Mouse (Mus musculus) T-helper 17 cell (primary cell): Measurements from ENCODE around the gene Kcnj12.

Source experiments
- in situ Hi-C, 2 experiments: fragments of 300-600 bp; cut with MboI, MseI; formaldehyde crosslinking; loops; 1 replicate in 1 of 2; 2 replicates in 1 of 2; pipeline ENCODE4 v1.15.1; 2025; ENCODE audit warnings: high pct_unique_total_duplicates in 2 of 2

Gene Kcnj12

DNA sequence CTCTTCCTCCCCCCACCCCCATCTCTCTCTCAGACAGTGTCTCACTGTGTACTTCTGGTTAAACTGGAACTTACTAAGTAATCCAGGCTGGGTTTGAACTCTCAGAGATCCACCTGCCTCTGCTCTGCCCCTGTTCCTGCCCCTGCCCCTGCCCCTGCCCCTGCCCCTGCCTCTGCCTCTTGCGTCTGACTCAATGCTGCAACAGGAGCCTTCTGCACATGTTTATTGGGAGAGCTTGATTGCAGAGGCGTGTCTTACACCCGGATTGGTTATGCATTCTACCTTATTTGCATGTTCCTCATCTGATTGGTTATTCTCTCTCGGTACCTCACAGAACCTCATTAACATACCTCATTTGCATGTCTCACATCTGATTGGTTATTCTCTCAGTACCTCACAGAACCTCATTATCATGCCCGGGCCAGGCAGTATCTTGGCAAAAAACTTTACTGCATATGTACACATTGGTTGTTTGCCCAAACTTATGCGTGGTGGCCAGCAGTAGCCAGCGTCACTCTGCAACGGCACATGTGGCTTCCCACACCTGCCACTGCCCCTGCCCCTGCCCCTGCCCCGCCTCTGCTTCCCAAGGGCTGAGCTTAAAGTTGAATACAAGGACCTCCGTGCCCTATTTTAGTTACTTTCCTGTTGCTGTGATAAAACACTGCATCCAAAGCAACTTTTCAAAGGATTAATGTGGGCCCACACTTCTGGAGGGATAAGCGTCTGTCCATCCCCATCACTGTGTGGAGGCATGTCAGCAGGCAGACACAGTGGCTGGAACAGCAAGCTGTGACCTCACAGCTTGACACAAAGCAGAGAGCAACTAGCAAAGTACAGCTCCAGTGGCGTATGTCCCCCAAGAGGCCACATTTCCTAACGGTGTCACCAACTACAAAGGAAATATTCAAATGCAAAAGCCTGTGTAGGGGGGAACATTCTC is 80.3 kb downstream of the Kcnj12 start:
- in situ Hi-C loops, result no loop called here

DNA sequence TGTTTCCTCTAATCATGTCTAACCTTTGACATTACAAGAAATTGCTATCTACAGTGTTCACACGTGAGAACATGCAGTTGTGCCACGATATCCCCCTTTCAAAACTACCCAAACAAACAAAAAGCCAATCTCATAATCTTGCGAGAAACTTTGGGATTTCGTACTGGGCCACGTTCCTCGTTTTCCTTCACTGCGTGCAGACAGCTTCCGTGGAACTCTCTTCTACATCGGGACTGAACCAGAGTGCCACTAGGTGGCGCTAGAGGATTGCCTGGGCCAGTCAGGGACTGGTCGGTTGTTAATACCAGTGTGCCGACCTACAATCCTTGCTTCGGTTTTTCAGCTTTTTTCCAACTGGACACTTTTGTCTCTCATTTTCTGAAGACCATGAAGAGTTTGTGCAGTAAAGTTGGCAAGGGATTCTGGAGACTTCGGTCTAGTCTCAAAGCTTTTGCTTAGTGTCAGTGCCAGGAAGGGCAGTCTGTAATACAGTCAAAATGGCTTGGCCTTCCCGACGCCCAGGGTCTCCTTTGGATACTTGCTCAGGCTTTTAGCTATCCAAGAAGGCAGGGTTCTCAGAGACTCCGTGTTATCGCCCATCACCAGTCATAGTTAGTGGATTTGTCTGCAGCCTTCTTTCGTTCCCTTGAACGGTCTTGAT is 82.0 kb downstream of the Kcnj12 start:
- in situ Hi-C loops, result no loop called here

DNA sequence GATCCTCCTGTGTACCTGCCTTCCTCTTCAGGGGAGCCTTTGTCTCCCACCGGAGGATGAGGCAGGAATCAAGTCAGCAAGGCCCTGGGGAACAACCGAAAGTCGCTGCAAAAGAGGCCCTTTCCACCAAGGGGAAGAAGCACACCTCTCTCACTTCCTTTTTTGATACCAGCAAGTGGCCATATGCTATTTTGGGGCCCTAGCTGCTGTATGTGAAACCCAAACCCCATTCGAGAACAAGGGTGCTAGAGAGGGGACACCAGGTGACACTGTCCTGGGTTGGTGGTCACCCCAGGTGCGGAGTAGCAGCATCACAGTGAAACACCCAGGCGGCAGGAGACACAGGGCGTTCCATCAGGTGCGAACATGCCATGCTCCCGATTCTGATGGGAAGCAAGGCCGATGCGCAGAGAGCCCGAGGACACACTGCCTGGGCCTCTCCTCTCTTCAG is 86.6 kb downstream of the Kcnj12 start:
- in situ Hi-C loops, result loop anchor here (5.0 kb wide), 3 partner anchors 33 to 298 kb away; partner anchors contain the start of gene Aldh3a2 (in 1 of the 2)

DNA sequence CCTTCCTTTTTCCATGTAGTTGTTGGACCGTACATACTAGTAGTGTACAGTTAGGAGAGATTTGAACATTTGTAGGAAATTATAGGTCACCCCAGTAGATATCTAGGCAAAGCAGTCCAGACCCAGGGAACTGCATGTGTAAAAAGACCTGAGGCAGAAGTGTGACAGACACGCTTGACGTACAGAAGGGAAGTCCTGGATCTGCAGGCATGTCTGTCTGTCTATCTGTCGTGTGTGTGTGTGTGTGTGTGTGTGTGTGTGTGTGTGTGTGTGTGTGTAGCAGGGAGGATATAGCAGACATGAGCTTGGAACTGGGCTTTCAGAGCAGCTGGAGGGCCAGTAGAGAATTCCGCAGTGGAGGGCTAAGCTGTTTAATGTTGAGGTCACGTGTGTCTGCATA is 87.3 kb downstream of the Kcnj12 start:
- in situ Hi-C loops, result loop anchor here (5.0 kb wide), 3 partner anchors 33 to 298 kb away; partner anchors contain the start of gene Aldh3a2 (in 1 of the 2)

DNA sequence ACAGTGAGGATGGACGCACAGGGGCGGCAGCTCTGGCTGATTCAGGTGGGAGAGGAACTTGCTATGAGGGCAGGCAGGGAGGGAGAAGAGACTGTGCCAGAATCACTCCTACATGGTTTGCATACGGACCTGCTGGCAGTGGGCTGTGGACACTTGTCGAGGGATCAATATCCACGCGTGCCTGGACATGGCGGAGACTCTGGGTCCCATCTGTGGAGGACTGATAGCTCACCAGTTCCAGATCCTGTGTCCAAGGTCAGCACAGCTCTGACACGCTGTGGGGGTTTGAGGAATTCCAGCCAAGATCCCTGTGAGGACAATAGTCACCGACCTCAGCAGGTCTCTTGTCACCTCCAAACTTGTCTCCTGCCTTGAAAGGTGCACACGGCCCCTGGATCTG is 87.7 kb downstream of the Kcnj12 start:
- in situ Hi-C loops, result no loop called here

DNA sequence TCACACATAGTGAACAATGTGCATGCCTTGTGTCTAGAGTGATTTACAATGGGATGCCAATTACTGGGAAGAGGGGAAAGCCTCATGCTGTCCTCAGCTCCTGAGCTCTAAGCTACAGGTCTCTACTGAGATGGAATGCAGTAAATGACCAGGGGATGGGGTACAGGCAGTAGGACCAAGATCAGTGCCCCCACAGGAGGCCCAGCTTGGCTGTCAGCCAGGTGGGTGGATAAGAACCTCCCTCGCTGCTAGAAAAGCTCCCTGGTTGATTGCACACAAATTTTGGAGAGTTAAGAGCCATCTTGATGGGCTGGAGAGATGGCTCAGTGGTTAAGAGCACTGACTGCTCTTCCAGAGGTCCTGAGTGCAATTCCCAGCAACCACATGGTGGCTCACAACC is 88.6 kb downstream of the Kcnj12 start:
- in situ Hi-C loops, result no loop called here

DNA sequence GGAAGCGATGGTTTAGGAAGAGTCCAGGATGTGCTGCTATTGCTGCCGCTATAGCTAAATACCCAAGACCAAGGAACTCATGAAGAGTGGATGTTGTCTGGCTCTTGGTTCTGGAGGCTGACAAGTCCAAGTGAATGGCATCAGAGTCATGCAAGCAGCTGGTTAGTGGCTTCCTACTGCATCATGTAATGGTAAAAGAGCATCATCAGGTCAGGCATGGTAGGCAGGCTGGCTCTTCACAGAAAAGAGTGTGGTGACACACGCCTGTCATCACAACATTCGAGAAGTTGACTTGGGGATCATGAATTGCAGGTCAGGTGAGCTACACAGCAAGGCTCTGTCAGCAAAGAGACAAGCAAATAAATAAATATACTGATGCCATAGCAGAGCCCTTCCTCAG is 89.1 kb downstream of the Kcnj12 start:
- in situ Hi-C loops, result no loop called here

DNA sequence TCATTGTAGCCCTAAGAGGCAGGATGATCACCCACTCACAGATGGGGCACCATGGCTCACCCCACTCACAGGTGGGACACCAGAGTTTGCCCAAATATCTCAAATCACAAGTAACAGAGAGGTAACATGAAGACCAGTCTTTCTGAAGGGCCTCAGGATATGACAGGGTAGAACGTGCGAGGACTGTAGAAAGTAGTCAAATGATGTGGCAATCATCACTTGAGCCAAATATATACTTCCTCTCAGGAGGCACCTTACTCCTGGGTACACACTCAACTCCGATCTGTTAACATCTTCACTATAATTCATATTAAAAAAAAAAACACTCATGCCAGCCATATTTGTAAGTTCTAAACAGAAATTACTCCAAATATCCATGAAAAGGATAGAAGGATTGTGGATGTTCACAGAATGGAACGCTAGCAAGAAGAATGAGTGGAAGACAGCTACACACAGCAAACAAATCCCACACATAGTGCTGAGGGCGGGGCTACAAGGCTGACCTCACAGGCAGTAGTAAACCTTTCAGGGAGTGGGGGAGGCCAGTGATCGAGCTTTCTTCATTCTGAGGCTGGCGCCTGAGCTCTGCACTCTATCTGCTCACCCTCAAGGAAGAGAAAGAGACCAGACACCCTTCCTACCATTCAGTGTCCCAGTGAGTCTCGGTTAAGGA is 90.1 kb downstream of the Kcnj12 start:
- in situ Hi-C loops, result no loop called here

DNA sequence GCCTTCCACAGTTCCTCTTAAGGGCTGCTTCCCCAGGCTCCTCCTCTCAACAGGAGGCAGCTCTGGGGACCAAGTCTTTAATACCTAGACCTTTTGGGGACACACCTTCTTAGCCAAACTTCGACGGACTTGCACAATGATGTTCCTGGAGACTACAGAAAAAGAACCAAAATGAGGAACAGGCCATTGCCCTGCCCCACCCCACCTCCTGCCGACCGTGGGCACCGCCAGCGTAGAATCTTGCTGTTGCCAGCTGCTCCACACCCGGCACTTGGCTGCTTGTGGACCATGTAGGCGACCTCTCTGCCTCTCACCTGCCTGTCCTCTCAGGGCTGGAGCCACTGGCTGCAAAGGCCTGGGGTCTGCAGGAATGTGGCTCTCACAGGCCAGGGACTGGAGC is 93.9 kb downstream of the Kcnj12 start:
- in situ Hi-C loops, result no loop called here

DNA sequence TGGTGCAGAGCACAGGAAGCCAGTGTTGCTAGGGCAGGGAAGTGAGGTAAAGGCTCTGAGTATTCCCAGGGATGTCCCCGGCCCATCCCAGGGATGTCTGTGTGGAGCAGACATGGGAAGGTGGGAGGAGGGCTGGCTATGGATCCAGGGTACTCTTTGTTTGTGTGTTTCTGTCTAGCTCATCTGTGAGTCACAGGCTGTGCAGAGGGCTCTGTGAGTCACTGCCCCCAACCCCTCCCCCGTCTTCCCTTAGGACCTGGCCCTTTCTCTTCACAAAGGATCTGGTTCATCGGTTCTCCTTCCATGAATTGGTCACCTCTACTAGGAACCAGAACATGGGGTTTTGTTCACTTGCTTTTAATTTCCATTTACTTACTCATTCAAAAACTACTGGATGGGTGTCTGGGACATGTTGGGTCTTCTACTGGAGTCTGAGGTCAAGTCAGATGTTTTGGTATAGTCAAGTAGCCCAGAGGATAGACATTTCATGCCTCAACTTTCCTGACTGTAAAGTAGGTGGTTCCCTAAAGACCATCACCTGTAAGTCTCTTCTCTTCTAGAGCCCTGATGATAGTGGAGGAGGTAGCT is 97.7 kb downstream of the Kcnj12 start:
- in situ Hi-C loops, result no loop called here
